Mouse (Mus musculus) heart, embryonic 15.5 days (tissue): ENCODE measurements around the gene Olfr397. TPM values are rescaled to one million over a fixed set of nuclear protein-coding genes. Genes with fewer than 3 reads are reported as not detected.

ENCODE experiments used
- ATAC-seq: fragments of 200-750 bp; cut with Nextera tagmentation; replicated peaks from 2 replicates; pipeline ENCODE4 v1.8.0; 2017; ENCODE audit warnings: low read depth, moderate TSS enrichment; ENCODE audit not compliant: insufficient number of reproducible peaks, insufficient read depth, low FRiP score
- H3K27ac ChIP-seq: fragments of 300-500 bp; sonication (generic); 2 replicates; pipeline ENCODE4 v1.5.1; 2015; ENCODE audit warnings: mild to moderate bottlenecking, inconsistent platforms
- H3K27me3 ChIP-seq: fragments of 300-500 bp; sonication (generic); 2 replicates; pipeline ENCODE4 v1.6.1; 2015; ENCODE audit warnings: inconsistent platforms
- H3K36me3 ChIP-seq: fragments of 300-500 bp; sonication (generic); 2 replicates; pipeline ENCODE4 v1.6.1; 2015; ENCODE audit warnings: mild to moderate bottlenecking, inconsistent platforms
- H3K4me1 ChIP-seq: fragments of 300-500 bp; sonication (generic); replicated peaks from 2 replicates; pipeline ENCODE4 v1.6.1; 2015; ENCODE audit warnings: inconsistent platforms
- H3K4me2 ChIP-seq: fragments of 300-500 bp; sonication (generic); 2 replicates; pipeline ENCODE4 v1.6.1; 2015; ENCODE audit warnings: inconsistent platforms, mild to moderate bottlenecking, moderate library complexity
- H3K4me3 ChIP-seq: fragments of 300-500 bp; sonication (generic); 2 replicates; pipeline ENCODE4 v1.5.1; 2015; ENCODE audit warnings: mild to moderate bottlenecking, inconsistent platforms
- H3K9ac ChIP-seq: fragments of 300-500 bp; sonication (generic); 2 replicates; pipeline ENCODE4 v1.6.1; 2015; ENCODE audit warnings: mild to moderate bottlenecking, inconsistent platforms
- H3K9me3 ChIP-seq: fragments of 300-500 bp; sonication (generic); replicated peaks from 2 replicates; pipeline ENCODE4 v1.6.1; 2016; ENCODE audit warnings: inconsistent platforms
- WGBS: fragments of 180-500 bp; shearing (Covaris S2); methylation state at CpG from one replicate; pipeline ENCODE4 v1.1.7; 2015; ENCODE audit warnings: mixed read lengths; 5-methylcytosine and 5-hydroxymethylcytosine counted together
- polyA plus RNA-seq: library from polyadenylated mRNA; unstranded; fragments of >200 nt; fragmentation: Nextera tagmentation; extraction: Ambion mirVana; gene quantifications from 2 replicates; pipeline ENCODE4 v1.2.1, GENCODE M21; 2015

Gene Olfr397
- polyA plus RNA-seq = not detected in 2 replicates

DNA sequence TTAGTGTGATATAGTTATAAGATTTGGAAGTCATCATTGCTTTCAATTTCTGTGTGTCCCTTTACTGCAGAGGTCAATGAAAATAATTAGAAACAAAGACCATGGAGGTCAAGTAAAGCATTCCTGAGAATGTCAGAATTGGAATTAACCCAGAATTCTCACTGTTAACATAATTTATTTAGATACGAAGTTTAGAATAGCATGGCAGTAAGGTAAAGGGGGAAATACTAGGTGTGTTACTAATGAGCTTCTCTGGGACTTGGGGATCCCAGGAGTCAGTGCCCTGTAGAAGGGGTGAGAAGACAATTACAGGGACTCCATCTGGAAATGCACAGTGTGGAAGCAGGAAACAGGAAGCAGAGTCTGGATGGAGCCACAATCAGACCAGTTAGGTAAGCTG is at the start of gene Olfr397:
Gene Olfr397, plus strand, starts transcription at position 301 of the 400 bp plus-strand sequence.
- no peak for ATAC-seq
- Histone ChIP-seq H3K9me3 (0 out of 2 replicates have a peak, but pooled peaks cover 4% of the 10 kb centered on the region), H3K4me2 (no peak within 1 kb of the TSS), H3K4me1 (no peaks in the 10 kb centered on the region), H3K27me3 (no peaks in the 10 kb centered on the region), H3K27ac (no peak within 1 kb of the TSS), H3K9ac (no peak within 1 kb of the TSS), H3K36me3 (no peaks in the 10 kb centered on the region), H3K4me3 (no peak within 1 kb of the TSS)
- 62% methylated on average over 1 of the region's 1 CpGs for WGBS

DNA sequence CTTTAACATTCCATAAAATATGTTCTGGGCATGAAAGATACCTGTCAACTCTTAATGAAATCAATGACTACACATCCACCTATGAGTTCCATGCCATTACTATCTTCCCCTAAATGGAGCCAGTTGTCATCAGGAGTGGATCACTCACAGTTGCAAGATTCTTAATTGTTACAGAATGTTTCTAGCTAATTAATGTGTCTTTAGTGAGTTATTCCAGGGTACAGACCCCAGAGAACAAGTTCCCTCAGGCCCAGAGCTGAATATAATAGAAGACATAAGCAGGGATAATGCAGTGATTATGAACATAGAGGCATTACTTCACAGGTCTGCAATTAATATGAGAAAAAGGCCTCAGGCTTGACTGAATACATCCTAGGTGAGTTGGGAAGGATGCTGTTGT is 24.2 kb upstream of the Olfr397 start, which contains the start of gene Olfr23:
Gene Olfr23, plus strand, starts transcription at position 301 of the 400 bp plus-strand sequence.
- Histone ChIP-seq H3K4me3 (no peak within 1 kb of the TSS), H3K9ac (no peak within 1 kb of the TSS), H3K4me1 (no peaks in the 10 kb centered on the region), H3K9me3 (no peaks in the 10 kb centered on the region), H3K27me3 (no peaks in the 10 kb centered on the region), H3K36me3 (no peaks in the 10 kb centered on the region), H3K4me2 (no peak within 1 kb of the TSS), H3K27ac (no peak within 1 kb of the TSS)
- no peak for ATAC-seq

DNA sequence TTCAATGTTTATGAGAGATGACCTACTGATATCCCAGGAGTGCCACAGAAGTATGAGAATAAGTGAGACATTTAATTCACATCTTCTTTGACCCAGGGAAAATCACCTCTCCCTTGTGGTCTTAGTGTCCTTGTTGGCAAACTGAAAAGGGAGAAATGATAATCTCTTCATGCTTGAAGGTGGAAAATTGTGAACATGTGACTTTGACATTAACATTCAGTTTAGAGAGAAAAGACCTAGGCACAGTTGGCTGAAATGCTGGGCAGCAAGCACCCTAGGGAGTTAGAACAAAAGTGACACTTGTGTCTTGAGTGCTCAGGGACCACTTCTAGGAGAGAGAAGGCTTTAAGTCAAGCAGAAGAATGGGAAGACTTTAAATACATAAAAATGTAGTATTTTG is 29.7 kb downstream of the Olfr397 start, which contains the start of gene Olfr398:
Gene Olfr398, minus strand, starts transcription at position 101 of the 400 bp plus-strand sequence.
- no peak for ATAC-seq
- H3K4me3 ChIP-seq = no peak within 1 kb of the TSS
- no peaks in the 10 kb centered on the region for H3K36me3 ChIP-seq
- H3K4me1 ChIP-seq = no peaks in the 10 kb centered on the region
- no peak within 1 kb of the TSS for H3K27ac ChIP-seq
- no peak within 1 kb of the TSS for H3K9ac ChIP-seq
- H3K27me3 ChIP-seq = no peaks in the 10 kb centered on the region
- no peaks in the 10 kb centered on the region for H3K9me3 ChIP-seq
- no peak within 1 kb of the TSS for H3K4me2 ChIP-seq

DNA sequence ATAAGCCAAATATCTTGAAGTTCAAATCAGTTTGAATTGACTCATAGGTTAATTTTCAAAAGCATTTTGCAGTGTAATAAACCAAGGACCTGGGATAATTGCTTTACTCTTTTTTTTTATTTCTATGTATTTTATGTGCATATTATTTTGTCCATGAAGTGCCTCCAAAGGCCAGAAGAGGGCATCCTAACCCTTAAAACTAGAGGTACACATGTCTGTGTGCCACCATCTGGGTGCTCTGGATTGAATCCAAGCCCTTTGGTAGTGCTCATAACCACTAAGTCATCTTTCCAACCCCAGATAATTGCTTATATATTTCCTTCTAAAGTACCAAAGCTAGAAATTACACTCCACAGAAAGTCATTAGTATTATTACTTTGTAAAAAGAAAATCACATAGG is 32.5 kb downstream of the Olfr397 start:
- no peak for ATAC-seq
- no peaks in the 10 kb centered on the region for H3K36me3 ChIP-seq
- no peak overlapping the region for H3K4me2 ChIP-seq
- no peak overlapping the region for H3K27ac ChIP-seq
- H3K4me1 ChIP-seq = no peaks in the 10 kb centered on the region
- no peak overlapping the region for H3K9ac ChIP-seq
- H3K27me3 ChIP-seq = no peaks in the 10 kb centered on the region
- H3K4me3 ChIP-seq = no peak overlapping the region
- H3K9me3 ChIP-seq = no peaks in the 10 kb centered on the region

Other genes with a start within 250 kb of the Olfr397 start
- not detected in 2 replicates for gene Olfr389, start 180.1 kb upstream of the Olfr397 start, polyA plus RNA-seq
- not detected in 2 replicates for gene Olfr390, start 177.9 kb upstream of the Olfr397 start, polyA plus RNA-seq
- gene Olfr391-ps, start 157.8 kb upstream of the Olfr397 start, polyA plus RNA-seq = not detected in 2 replicates
- gene Olfr392, start 143.8 kb upstream of the Olfr397 start, polyA plus RNA-seq = not detected in 2 replicates
- not detected in 2 replicates for gene Olfr393, start 109.4 kb upstream of the Olfr397 start, polyA plus RNA-seq
- not detected in 2 replicates for gene Olfr394, start 70.0 kb upstream of the Olfr397 start, polyA plus RNA-seq
- gene Olfr395, start 51.5 kb upstream of the Olfr397 start, polyA plus RNA-seq = not detected in 2 replicates
- gene Olfr23, start 24.1 kb upstream of the Olfr397 start, polyA plus RNA-seq = not detected in 2 replicates
- gene Olfr398, start 29.6 kb downstream of the Olfr397 start, polyA plus RNA-seq = not detected in 2 replicates
- gene Olfr139, start 95.7 kb downstream of the Olfr397 start, polyA plus RNA-seq = not detected in 2 replicates
- gene Olfr399, start 95.8 kb downstream of the Olfr397 start, polyA plus RNA-seq = not detected in 2 replicates
- gene Zfp616, start 109.1 kb downstream of the Olfr397 start, polyA plus RNA-seq = not detected in 2 replicates
- gene Olfr401, start 152.9 kb downstream of the Olfr397 start, polyA plus RNA-seq = not detected in 2 replicates
- not detected in 2 replicates for gene Olfr402, start 192.7 kb downstream of the Olfr397 start, polyA plus RNA-seq
- gene Olfr403, start 225.4 kb downstream of the Olfr397 start, polyA plus RNA-seq = not detected in 2 replicates